Mouse (Mus musculus) liver, embryonic 11.5 days (tissue): Measurements from ENCODE around the gene Ino80. TPM values are rescaled to one million over a fixed set of nuclear protein-coding genes. Genes with fewer than 3 reads are reported as not detected.

Source experiments
- ATAC-seq: fragments of 200-750 bp; cut with Nextera tagmentation; replicated peaks from 2 replicates; pipeline ENCODE4 v1.8.0; 2017; ENCODE audit warnings: moderate number of reproducible peaks, mild to moderate bottlenecking, moderate TSS enrichment, moderate library complexity; ENCODE audit not compliant: low FRiP score
- DNase-seq: peaks from one replicate; pipeline ENCODE4 v3.0.0-alpha.2; 2017; ENCODE audit warnings: low spot score
- H3K27ac ChIP-seq: fragments of 300-500 bp; sonication (generic); 2 replicates; pipeline ENCODE4 v1.5.1; 2014; ENCODE audit warnings: mild to moderate bottlenecking, low read depth, low read length, control low read depth
- H3K27me3 ChIP-seq: fragments of 300-500 bp; sonication (generic); replicated peaks from 2 replicates; pipeline ENCODE4 v1.6.1; 2014; ENCODE audit warnings: low read length, mixed read lengths; ENCODE audit not compliant: control insufficient read depth, insufficient read depth
- H3K36me3 ChIP-seq: fragments of 300-500 bp; sonication (generic); 2 replicates; pipeline ENCODE4 v1.6.1; 2014; ENCODE audit warnings: mild to moderate bottlenecking, low read length, moderate library complexity, mixed read lengths; ENCODE audit not compliant: control insufficient read depth, insufficient read depth
- H3K4me1 ChIP-seq: fragments of 300-500 bp; sonication (generic); replicated peaks from 2 replicates; pipeline ENCODE4 v1.6.1; 2014; ENCODE audit warnings: low read length, mixed read lengths; ENCODE audit not compliant: control insufficient read depth, insufficient read depth
- H3K4me2 ChIP-seq: fragments of 300-500 bp; sonication (generic); 2 replicates; pipeline ENCODE4 v1.6.1; 2014; ENCODE audit warnings: mild to moderate bottlenecking, control low read depth, moderate library complexity
- H3K4me3 ChIP-seq: fragments of 300-500 bp; sonication (generic); 2 replicates; pipeline ENCODE4 v1.5.1; 2014; ENCODE audit warnings: low read depth, low read length, control low read depth
- H3K9ac ChIP-seq: fragments of 300-500 bp; sonication (generic); 2 replicates; pipeline ENCODE4 v1.6.1; 2014; ENCODE audit warnings: low read depth, low read length, control low read depth
- H3K9me3 ChIP-seq: fragments of 300-500 bp; sonication (generic); 2 replicates; pipeline ENCODE4 v1.6.1; 2016; ENCODE audit warnings: low read length, inconsistent platforms, mixed read lengths; ENCODE audit not compliant: control insufficient read depth
- WGBS: fragments of 180-500 bp; shearing (Covaris S2); extraction: QIAGEN DNeasy Blood & Tissue Kit; methylation state at CpG from one replicate; pipeline ENCODE4 v1.1.7; 2014; 5-methylcytosine and 5-hydroxymethylcytosine counted together
- polyA plus RNA-seq: library from polyadenylated mRNA; unstranded; fragments of >200 nt; fragmentation: Nextera tagmentation; extraction: Ambion mirVana; gene quantifications from 2 replicates; pipeline ENCODE4 v1.2.1, GENCODE M21; 2014

The Ino80 gene
- polyA plus RNA-seq, 1 experiment from 2014 or later, result 4.9 TPM

DNA sequence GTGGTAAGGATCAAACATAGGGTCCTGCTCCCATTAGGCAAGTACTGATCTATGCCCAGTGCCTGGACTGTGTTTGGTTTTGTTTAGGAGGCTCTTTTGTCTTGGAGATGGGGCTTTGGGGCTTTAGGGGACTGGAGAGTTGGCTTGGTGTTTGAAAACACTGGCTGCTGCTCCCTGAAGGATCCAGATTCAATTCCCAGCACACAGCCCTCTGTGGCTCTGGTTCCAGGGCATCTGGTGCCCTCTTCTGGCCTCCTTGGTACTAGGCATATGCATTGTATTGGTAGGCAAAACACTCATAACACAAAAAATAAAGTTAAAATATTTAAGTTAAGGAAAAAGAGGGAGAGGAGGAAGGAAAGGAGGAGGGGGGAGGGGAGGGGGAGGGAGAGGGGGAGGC is 29.6 kb upstream of the Ino80 start:
- H3K9me3 ChIP-seq, result no peaks in the 10 kb centered on the region
- no peak overlapping the region for H3K4me3 ChIP-seq
- no peak for DNase-seq
- H3K4me1 ChIP-seq, result no peaks in the 10 kb centered on the region
- no peak overlapping the region for H3K9ac ChIP-seq
- H3K27ac ChIP-seq, result no peak overlapping the region
- no peaks in the 10 kb centered on the region for H3K36me3 ChIP-seq
- H3K4me2 ChIP-seq, result no peak overlapping the region
- no peaks in the 10 kb centered on the region for H3K27me3 ChIP-seq
- no peak for ATAC-seq

DNA sequence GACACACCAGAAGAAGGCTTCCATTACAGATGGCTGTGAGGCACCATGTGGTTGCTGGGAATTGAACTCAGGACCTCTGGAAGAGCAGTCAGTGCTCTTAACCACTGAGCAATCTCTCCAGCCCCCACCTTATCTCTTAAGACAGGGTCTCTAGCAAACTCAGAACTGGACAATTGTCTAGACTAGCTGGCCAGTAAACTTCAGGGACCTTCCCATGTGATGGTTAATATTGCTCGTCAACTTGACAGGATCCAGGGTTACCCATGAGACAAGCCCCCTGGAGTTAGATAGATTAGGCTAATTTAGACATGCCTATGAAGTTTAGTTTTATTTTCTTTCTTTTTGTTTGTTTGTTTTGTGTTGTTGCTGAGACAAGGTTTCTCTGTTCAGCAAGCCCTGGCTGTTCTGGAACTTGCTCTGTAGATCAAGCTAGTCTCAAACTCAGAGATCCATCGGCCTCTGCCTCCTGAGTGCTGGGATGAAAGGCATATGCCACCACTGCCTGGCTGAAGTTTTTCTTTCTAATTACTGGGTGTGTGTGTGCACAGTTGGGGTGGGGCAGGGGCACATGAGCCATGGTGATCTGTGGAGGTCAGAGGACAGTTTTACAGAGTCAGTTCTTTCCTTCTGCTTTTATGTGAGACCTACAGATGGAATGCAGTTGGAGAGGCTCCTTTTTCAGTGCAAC is 23.6 kb upstream of the Ino80 start:
- no peaks in the 10 kb centered on the region for H3K4me1 ChIP-seq
- no peak overlapping the region for H3K4me3 ChIP-seq
- H3K27ac ChIP-seq, result no peak overlapping the region
- no peaks in the 10 kb centered on the region for H3K36me3 ChIP-seq
- ATAC-seq, result no peak
- no peaks in the 10 kb centered on the region for H3K9me3 ChIP-seq
- H3K9ac ChIP-seq, result no peak overlapping the region
- WGBS, result 77% methylated on average over 2 of the region's 2 CpGs
- H3K27me3 ChIP-seq, result no peaks in the 10 kb centered on the region
- no peak overlapping the region for H3K4me2 ChIP-seq
- no peak for DNase-seq

DNA sequence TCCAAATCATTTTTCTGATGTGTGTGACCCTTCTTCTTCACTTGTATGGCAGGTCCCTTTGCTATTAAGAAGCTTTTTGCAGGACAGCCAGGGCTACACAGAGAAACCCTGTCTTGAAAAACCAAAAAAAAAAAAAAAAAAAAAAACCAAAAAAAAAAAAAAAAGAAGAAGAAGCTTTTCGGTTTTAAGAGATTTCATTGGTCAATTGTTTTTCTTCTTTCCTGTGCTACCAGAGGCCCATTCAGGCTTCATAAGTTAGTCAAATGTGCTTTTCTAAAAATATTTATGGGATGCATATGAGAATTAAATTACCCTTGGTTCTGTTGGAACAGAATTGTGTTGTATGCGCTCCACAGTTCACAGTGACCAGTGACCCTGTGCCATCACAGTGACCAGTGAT is 21.4 kb upstream of the Ino80 start:
- ATAC-seq (no peak), DNase-seq (no peak)
- Histone ChIP-seq H3K9ac (no peak overlapping the region), H3K36me3 (no peaks in the 10 kb centered on the region), H3K27ac (no peak overlapping the region), H3K4me1 (no peaks in the 10 kb centered on the region), H3K27me3 (no peaks in the 10 kb centered on the region), H3K4me3 (no peak overlapping the region), H3K4me2 (no peak overlapping the region), H3K9me3 (no peaks in the 10 kb centered on the region)
- WGBS, result 82% methylated on average over 2 of the region's 2 CpGs

DNA sequence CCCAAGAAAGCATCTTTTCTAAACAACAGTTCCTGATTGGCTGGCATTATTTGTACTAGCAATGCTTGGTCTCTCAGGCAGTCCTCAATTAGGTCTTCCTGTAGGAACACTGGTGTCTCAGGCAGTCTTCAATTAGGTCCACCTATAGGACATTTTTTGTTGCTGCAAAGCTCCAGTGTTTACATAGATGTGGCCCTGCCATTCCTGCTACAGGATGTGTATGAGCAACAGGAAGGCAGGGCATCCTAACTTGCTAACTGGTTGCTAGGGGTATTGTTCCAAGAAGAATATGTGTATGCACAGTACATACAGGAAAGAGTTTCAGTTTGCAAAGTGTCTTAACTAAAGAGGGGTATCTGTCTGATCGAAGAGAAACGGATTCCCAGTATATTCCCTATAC is 18.6 kb upstream of the Ino80 start:
- no peak for ATAC-seq
- Histone ChIP-seq H3K27me3 (no peaks in the 10 kb centered on the region), H3K4me2 (no peak overlapping the region), H3K36me3 (no peaks in the 10 kb centered on the region), H3K9ac (no peak overlapping the region), H3K9me3 (no peaks in the 10 kb centered on the region), H3K4me3 (no peak overlapping the region), H3K27ac (no peak overlapping the region), H3K4me1 (no peaks in the 10 kb centered on the region)
- DNase-seq, result no peak
- WGBS, result 88% methylated on average over 2 of the region's 2 CpGs

DNA sequence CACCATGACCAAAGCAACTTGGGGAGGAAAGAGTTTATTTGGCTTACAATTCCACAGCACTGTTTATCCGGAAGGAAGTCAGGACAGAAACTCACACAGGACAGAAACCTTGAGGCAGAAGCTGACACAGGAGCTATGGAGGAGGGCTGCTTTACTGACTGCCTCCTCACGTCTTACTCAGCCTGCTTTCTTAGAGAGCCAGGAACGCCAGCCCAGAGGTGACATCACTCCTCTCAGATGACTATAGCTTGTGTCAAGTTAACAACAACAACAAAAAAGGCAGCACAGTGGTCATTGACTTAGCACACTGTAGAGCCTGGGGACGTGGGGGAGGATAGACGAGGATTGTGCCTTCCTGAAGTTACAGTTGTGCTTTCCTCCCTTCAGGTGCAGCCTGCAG is 14.5 kb upstream of the Ino80 start:
- ATAC-seq (no peak), DNase-seq (no peak)
- no peaks in the 10 kb centered on the region for H3K27me3 ChIP-seq
- H3K9ac ChIP-seq, result no peak overlapping the region
- no peaks in the 10 kb centered on the region for H3K4me1 ChIP-seq
- H3K9me3 ChIP-seq, result no peaks in the 10 kb centered on the region
- no peak overlapping the region for H3K4me3 ChIP-seq
- WGBS, result 49% methylated on average over 5 of the region's 5 CpGs
- no peak overlapping the region for H3K27ac ChIP-seq
- no peak overlapping the region for H3K4me2 ChIP-seq
- H3K36me3 ChIP-seq, result no peaks in the 10 kb centered on the region

DNA sequence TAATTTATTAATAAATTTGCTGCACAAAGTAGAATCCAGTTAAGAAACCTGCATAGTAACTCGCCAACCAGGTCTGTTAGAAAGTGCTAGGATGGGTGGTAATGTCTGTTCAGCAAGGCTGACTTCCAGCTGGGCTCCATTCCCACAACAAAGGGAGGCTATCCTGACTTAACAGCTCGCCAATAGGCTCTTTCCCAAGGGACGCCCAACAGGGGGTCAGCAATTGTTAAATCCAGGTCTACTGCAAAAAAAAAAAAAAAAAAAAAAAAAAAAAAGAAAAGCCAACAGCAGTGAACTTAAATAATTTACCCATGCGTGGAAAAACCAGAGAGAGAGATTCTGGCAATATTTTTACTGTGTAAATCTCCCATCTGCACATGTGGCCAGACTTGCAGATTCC is 9.0 kb upstream of the Ino80 start:
- WGBS, result 28% methylated on average over 4 of the region's 4 CpGs
- Histone ChIP-seq H3K4me3 (no peak overlapping the region), H3K4me2 (no peak overlapping the region), H3K4me1 (no peaks in the 10 kb centered on the region), H3K27me3 (no peaks in the 10 kb centered on the region), H3K27ac (no peak overlapping the region), H3K9ac (no peak overlapping the region), H3K36me3 (no peaks in the 10 kb centered on the region), H3K9me3 (no peaks in the 10 kb centered on the region)
- ATAC-seq, result no peak
- no peak for DNase-seq

DNA sequence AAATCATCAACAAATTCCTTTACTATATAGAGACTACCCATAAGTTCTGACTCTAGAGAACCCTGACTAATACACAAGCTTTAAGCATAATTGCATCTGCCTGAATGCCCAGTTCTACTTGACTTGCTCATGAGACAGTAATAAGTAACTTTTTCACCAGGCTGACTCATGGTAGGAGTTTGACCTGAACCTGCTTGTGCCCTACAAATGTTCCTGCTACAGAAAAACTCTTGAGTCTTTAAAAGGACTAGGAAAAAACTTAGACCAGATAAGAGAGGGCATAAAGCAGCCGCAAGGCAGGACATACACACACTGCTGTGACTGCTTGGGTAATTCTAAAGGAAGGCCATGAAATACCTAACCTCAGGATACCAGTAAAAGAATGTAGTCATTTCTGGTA is 4.8 kb upstream of the Ino80 start:
- Histone ChIP-seq H3K27ac (no peak overlapping the region; the same call in 1 of the 2 replicates), H3K9ac (no peak overlapping the region), H3K27me3 (no peaks in the 10 kb centered on the region), H3K4me1 (peaks cover 6% of the 10 kb centered on the region; the same call in 1 of the 2 replicates), H3K36me3 (no peaks in the 10 kb centered on the region), H3K9me3 (no peaks in the 10 kb centered on the region), H3K4me3 (no peak overlapping the region), H3K4me2 (no peak overlapping the region)
- 93% methylated on average over 1 of the region's 1 CpGs for WGBS
- DNase-seq (no peak), ATAC-seq (no peak)

DNA sequence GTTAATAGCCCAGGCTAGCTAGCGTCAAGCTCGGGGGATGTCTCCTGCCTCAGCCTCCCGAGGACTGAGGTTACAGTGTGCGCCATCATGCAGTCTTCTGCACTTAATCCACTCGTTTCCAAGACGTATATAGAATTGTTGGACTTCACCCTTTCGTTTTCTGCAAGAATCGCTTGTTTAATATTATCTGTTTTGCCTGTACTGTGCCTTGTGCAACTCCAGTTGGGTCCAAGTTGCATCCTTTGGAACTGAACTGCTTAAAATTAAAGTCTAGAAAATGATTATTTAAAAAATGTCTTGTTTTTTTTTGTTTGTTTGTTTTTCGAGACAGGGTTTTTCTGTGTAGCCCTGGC is 886 bp upstream of the Ino80 start:
- Histone ChIP-seq H3K27ac (peak overlapping the region; percentile 98), H3K27me3 (no peaks in the 10 kb centered on the region), H3K4me1 (peaks cover 17% of the 10 kb centered on the region), H3K9ac (peak overlapping the region; percentile 99), H3K9me3 (no peaks in the 10 kb centered on the region), H3K4me3 (peak overlapping the region; percentile 97), H3K4me2 (peak overlapping the region; percentile 89), H3K36me3 (no peaks in the 10 kb centered on the region)
- WGBS, result 7% methylated on average over 9 of the region's 9 CpGs
- ATAC-seq, result no peak
- no peak for DNase-seq

DNA sequence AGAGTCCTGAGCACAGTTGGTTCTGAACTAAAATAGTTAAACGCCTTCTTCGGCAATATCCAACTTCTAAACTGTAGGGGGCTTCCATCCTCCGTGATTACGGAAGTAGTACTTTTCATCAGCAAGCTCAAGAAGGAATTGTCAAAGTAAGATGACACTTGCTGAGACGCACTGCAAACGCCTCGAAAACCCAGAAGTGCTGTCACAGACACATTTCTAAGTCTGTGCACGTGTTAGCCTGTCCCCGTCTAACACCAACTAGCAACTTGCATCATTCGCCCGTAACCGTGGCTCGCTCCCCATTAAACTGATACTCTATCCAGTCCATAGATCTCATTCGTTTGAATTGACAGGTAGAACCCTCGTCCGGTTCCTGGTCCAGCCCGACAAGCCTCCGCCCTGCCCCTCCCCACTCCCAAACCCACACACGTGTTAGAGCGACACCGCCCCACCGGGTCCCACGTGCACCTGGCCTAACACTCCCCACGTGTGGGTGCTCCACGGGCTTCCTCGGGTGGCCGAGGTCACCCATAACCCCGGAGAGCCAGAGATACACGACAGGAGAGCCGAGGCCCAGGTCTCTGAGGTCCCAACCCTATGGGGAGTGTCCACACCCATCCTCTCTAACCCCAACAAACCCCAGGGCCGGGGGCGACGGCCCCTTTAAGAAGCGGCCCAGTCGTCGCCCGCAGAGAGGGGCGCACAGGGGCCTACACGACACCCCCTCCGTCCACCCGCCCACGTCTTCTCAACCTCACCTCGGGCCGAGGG is 681 bp downstream of the Ino80 start:
- Histone ChIP-seq H3K27me3 (no peaks in the 10 kb centered on the region), H3K36me3 (0 out of 2 replicates have a peak, but pooled peaks cover 2% of the 10 kb centered on the region), H3K4me2 (peak overlapping the region; percentile 89), H3K9me3 (no peaks in the 10 kb centered on the region), H3K9ac (peak overlapping the region; percentile 99), H3K4me1 (peaks cover 17% of the 10 kb centered on the region), H3K4me3 (peak overlapping the region; percentile 97), H3K27ac (peak overlapping the region; percentile 98)
- peak; percentile 80 for DNase-seq
- peak; percentile 41 for ATAC-seq
- 0% methylated on average over 43 of the region's 44 CpGs for WGBS
